ENCODE assay signal across 8 mouse cellular contexts in genomic region chr12:11350895-11351294, GRCm38 (mm10).
DNase-seq lines count a peak whose midpoint lies in the region; ATAC-seq and TF ChIP-seq lines count a peak whose summit lies in the region.

No protein-coding gene starts in this region.

- H3K36me3 ChIP-seq in CH12.LX (replicated peaks in 1 of 2; ENCODE audit: control insufficient read depth in 1 of 2, insufficient read depth in 1 of 2, low read length in 1 of 2) = no peaks in the 10 kb centered on the region
- H3K36me3 ChIP-seq in embryonic facial prominence, embryonic 11.5 days (replicated peaks; ENCODE audit: control insufficient read depth, insufficient read depth, low read depth, low read length) = no peaks in the 10 kb centered on the region
- H3K36me3 ChIP-seq in lung, postnatal 0 days (ENCODE audit: insufficient read depth, low read length) = no peaks in the 10 kb centered on the region

- H3K79me2 ChIP-seq in CH12.LX (replicated peaks; ENCODE audit: control insufficient read depth, extremely low read depth, insufficient read depth, poor library complexity, severe bottlenecking) = no peaks in the 10 kb centered on the region

- no peak overlapping the region for H3K9ac ChIP-seq in CH12.LX (ENCODE audit: insufficient read depth, low read depth)
- H3K9ac ChIP-seq in embryonic facial prominence, embryonic 11.5 days (replicated peaks; ENCODE audit: low read length) = no peak overlapping the region
- no peak overlapping the region for H3K9ac ChIP-seq in lung, postnatal 0 days (replicated peaks; ENCODE audit: low read depth)

- dilution Hi-C loops in CH12.LX (cut with MboI; ENCODE audit: extremely low pct_ligation_motif_present, extremely low pct_unique_long_range_greater_than_20kb, low sequenced_read_pairs) = no loop called here

- 34% methylated on average over 5 of the region's 5 CpGs for WGBS in embryonic facial prominence, embryonic 11.5 days
- 29% methylated on average over 5 of the region's 5 CpGs for WGBS in lung, postnatal 0 days

- TF ChIP-seq EP300 in CH12.LX (IDR thresholded peaks at IDR 0.05; ENCODE audit: low read length) = no peak
- TF ChIP-seq EP300 in lung, postnatal 0 days (IDR thresholded peaks at IDR 0.05) = no peak

- ATAC-seq in embryonic facial prominence, embryonic 11.5 days (replicated peaks; ENCODE audit: insufficient number of reproducible peaks, low FRiP score, low TSS enrichment, low read depth) = no peak; the same call in 1 of the 2 replicates
- no peak for ATAC-seq in lung, postnatal 0 days

- peak; percentile 81 for DNase-seq in CH12.LX (ENCODE audit: extremely low read depth)
- DNase-seq in adrenal gland, postnatal 25 days = peak; percentile 82
- DNase-seq in embryonic facial prominence, embryonic 11.5 days (ENCODE audit: low spot score) = peak; percentile 86
- peak; percentile 73 to 85 for DNase-seq in heart, postnatal 10 days
- peak; percentile 87 for DNase-seq in layer of hippocampus, adult 11-12 months (ENCODE audit: low spot score)
- peak; percentile 69 for DNase-seq in lung, postnatal 0 days (ENCODE audit: low spot score)
- DNase-seq in retina, postnatal 7 days (ENCODE audit: low read depth, low spot score) = peak; percentile 49
- peak; percentile 48 to 70 for DNase-seq in urinary bladder, postnatal 36 days (ENCODE audit: low spot score in 2 of 2)

- intact Hi-C loops in heart, postnatal 10 days (cut with DNase I) = loop anchor here (2.0 kb wide), 2 partner anchors 86 to 798 kb away; partner anchors contain the start of gene Vsnl1

- TF ChIP-seq CTCF in CH12.LX (conservative IDR thresholded peaks at IDR 0.05 in 1 of 2, IDR thresholded peaks at IDR 0.05 in 1 of 2; ENCODE audit: low read depth in 2 of 2, low read length in 2 of 2) = peak; percentile 60 to 80
- TF ChIP-seq CTCF in lung, postnatal 0 days (IDR thresholded peaks at IDR 0.05) = peak; percentile 81

- H3K9me3 ChIP-seq in CH12.LX (replicated peaks; ENCODE audit: low read length) = no peaks in the 10 kb centered on the region
- no peaks in the 10 kb centered on the region for H3K9me3 ChIP-seq in embryonic facial prominence, embryonic 11.5 days (replicated peaks; ENCODE audit: control insufficient read depth, low read length)
- H3K9me3 ChIP-seq in lung, postnatal 0 days (ENCODE audit: low read length) = no peaks in the 10 kb centered on the region

- peak; percentile 80 for TF ChIP-seq RAD21 in CH12.LX (IDR thresholded peaks at IDR 0.05; ENCODE audit: low read depth, low read length)

- peaks cover 4 to 16% of the 10 kb centered on the region in 2 experiments for H3K4me1 ChIP-seq in CH12.LX (ENCODE audit: control insufficient read depth in 1 of 2, insufficient read depth in 2 of 2)
- no peaks in the 10 kb centered on the region for H3K4me1 ChIP-seq in embryonic facial prominence, embryonic 11.5 days (ENCODE audit: control insufficient read depth, insufficient read depth, low read length)
- H3K4me1 ChIP-seq in lung, postnatal 0 days (ENCODE audit: insufficient read depth, low read depth, low read length) = no peaks in the 10 kb centered on the region

- in situ Hi-C loops in CH12.LX (cut with MboI; ENCODE audit: low pct_ligation_motif_present, low pct_unique_long_range_greater_than_20kb, low sequenced_read_pairs) = loop anchor here (10.0 kb wide), 1 partner anchor 794 kb away; no protein-coding TSS in a partner anchor

- H3K4me2 ChIP-seq in CH12.LX (ENCODE audit: insufficient read depth, low read depth, poor library complexity, severe bottlenecking) = no peak overlapping the region
- H3K4me2 ChIP-seq in embryonic facial prominence, embryonic 11.5 days (ENCODE audit: low read depth, low read length) = no peak overlapping the region
- H3K4me2 ChIP-seq in lung, postnatal 0 days (replicated peaks; ENCODE audit: low read depth, low read length) = no peak overlapping the region

- H3K27me3 ChIP-seq in CH12.LX (replicated peaks) = no peaks in the 10 kb centered on the region
- H3K27me3 ChIP-seq in embryonic facial prominence, embryonic 11.5 days (ENCODE audit: control insufficient read depth, insufficient read depth, low read length) = no peaks in the 10 kb centered on the region
- H3K27me3 ChIP-seq in lung, postnatal 0 days (replicated peaks; ENCODE audit: insufficient read depth, low read length) = no peaks in the 10 kb centered on the region

- no peak overlapping the region for H3K27ac ChIP-seq in CH12.LX (ENCODE audit: insufficient read depth, low read depth)
- H3K27ac ChIP-seq in embryonic facial prominence, embryonic 11.5 days (replicated peaks; ENCODE audit: low read depth, low read length) = no peak overlapping the region
- no peak overlapping the region for H3K27ac ChIP-seq in lung, postnatal 0 days (ENCODE audit: low read length)

- no peak overlapping the region for H3K4me3 ChIP-seq in CH12.LX (replicated peaks in 1 of 3; ENCODE audit: low read depth in 2 of 3, low read length in 2 of 3, poor library complexity in 1 of 3)
- no peak overlapping the region for H3K4me3 ChIP-seq in embryonic facial prominence, embryonic 11.5 days (ENCODE audit: low read depth, low read length)
- H3K4me3 ChIP-seq in lung, postnatal 0 days (ENCODE audit: low read depth, low read length) = no peak overlapping the region

- no peak for TF ChIP-seq POLR2A in CH12.LX (IDR thresholded peaks at IDR 0.05; ENCODE audit: low read depth, low read length)

TF ChIP-seq in CH12.LX, 34 proteins besides CTCF, POLR2A, EP300 and RAD21:
- TF ChIP-seq TBP (conservative IDR thresholded peaks at IDR 0.05; ENCODE audit: low read depth, low read length) (no peak), SMC3 (IDR thresholded peaks at IDR 0.05; ENCODE audit: low read depth, low read length) (peak; percentile 78)
